ENCODE assay signal across 10 mouse cellular contexts in genomic region chr6:5010553-5011416, GRCm38 (mm10).
A peak's percentile ranks its signal among the peaks of the same experiment; 100 is the strongest.
DNase-seq lines count a peak whose midpoint lies in the region; ATAC-seq and TF ChIP-seq lines count a peak whose summit lies in the region.
"Had no signal": no experiment of that assay in that cellular context is flagged by ENCODE, and none has a peak within 500 bp of the region (broad histone marks: within the 10 kb centered on the region; RNA-seq: fewer than 3 reads in every experiment).

No protein-coding gene starts in this region.

- H3K9ac ChIP-seq in forebrain, embryonic 16.5 days (replicated peaks; ENCODE audit: low read depth, low read length): no peak overlapping the region
- H3K9ac ChIP-seq in midbrain, embryonic 13.5 days (replicated peaks): 0 out of 2 replicates have a peak overlapping the region, but pooled peaks have one; percentile 23

- DNase-seq in ZHBTc4 (ENCODE audit: low read depth, low spot score): peak; percentile 34
- no peak for DNase-seq in adrenal gland, postnatal 36 days
- no peak for DNase-seq in kidney, adult 8-10 months
- DNase-seq: gastrocnemius, postnatal 25 days; lung, postnatal 4 days; thymus, postnatal 14 days had no signal

- no peak overlapping the region for H3K27ac ChIP-seq in forebrain, embryonic 16.5 days (ENCODE audit: low read length)
- no peak overlapping the region for H3K27ac ChIP-seq in midbrain, embryonic 13.5 days

- no peaks in the 10 kb centered on the region for H3K36me3 ChIP-seq in E14TG2a.4 (ENCODE audit: insufficient read depth, low read length)
- no peaks in the 10 kb centered on the region for H3K36me3 ChIP-seq in forebrain, embryonic 16.5 days (ENCODE audit: control insufficient read depth, insufficient read depth)
- H3K36me3 ChIP-seq in midbrain, embryonic 13.5 days: no peaks in the 10 kb centered on the region

- peak overlapping the region; percentile 49 for H3K4me3 ChIP-seq in E14TG2a.4 (replicated peaks; ENCODE audit: low read length)
- H3K4me3 ChIP-seq in forebrain, embryonic 16.5 days (replicated peaks; ENCODE audit: low read length): no peak overlapping the region
- H3K4me3 ChIP-seq in midbrain, embryonic 13.5 days (replicated peaks): no peak overlapping the region

- H3K4me1 ChIP-seq in E14TG2a.4 (replicated peaks; ENCODE audit: low read depth, low read length): peaks cover 89% of the 10 kb centered on the region
- H3K4me1 ChIP-seq in forebrain, embryonic 16.5 days (replicated peaks; ENCODE audit: control insufficient read depth, insufficient read depth, low read length): peaks cover 11% of the 10 kb centered on the region
- peaks cover 28% of the 10 kb centered on the region for H3K4me1 ChIP-seq in midbrain, embryonic 13.5 days (replicated peaks)

- ATAC-seq in forebrain, embryonic 16.5 days: peak; percentile 44
- ATAC-seq in midbrain, embryonic 13.5 days: peak; percentile 61
- ATAC-seq in inflammation-experienced regulatory T-cells, adult 6 months: no peak

- 12% methylated on average over 11 of the region's 11 CpGs for WGBS in forebrain, embryonic 16.5 days
- WGBS in midbrain, embryonic 13.5 days: 15% methylated on average over 11 of the region's 11 CpGs

- no peaks in the 10 kb centered on the region for H3K9me3 ChIP-seq in E14TG2a.4 (ENCODE audit: low read length)
- H3K9me3 ChIP-seq in forebrain, embryonic 16.5 days (ENCODE audit: control insufficient read depth, low read length): no peaks in the 10 kb centered on the region
- no peaks in the 10 kb centered on the region for H3K9me3 ChIP-seq in midbrain, embryonic 13.5 days

- H3K4me2 ChIP-seq in forebrain, embryonic 16.5 days (ENCODE audit: low read length): no peak overlapping the region
- H3K4me2 ChIP-seq in midbrain, embryonic 13.5 days (replicated peaks): no peak overlapping the region

- H3K27me3 ChIP-seq in E14TG2a.4 (ENCODE audit: insufficient read depth, low read length): no peaks in the 10 kb centered on the region
- H3K27me3 ChIP-seq in forebrain, embryonic 16.5 days (replicated peaks; ENCODE audit: control insufficient read depth, insufficient read depth, low read length): no peaks in the 10 kb centered on the region
- H3K27me3 ChIP-seq in midbrain, embryonic 13.5 days: no peaks in the 10 kb centered on the region

- no peak for TF ChIP-seq CTCF in E14TG2a.4 (conservative IDR thresholded peaks at IDR 0.05; ENCODE audit: low read length)
